Mouse (Mus musculus) cerebellum, adult 2 months (tissue): ENCODE measurements around the gene Rbm5. TPM values are rescaled to one million over a fixed set of nuclear protein-coding genes. Genes with fewer than 3 reads are reported as not detected.

ENCODE experiments used
- DNase-seq, 2 experiments: peaks; one replicate each; pipeline ENCODE4 v3.0.0; 2021
- H3K27ac ChIP-seq: fragments of 200-500 bp; 2 replicates; pipeline ENCODE4 v1.5.1; 2012; ENCODE audit warnings: low read length, control low read depth, inconsistent platforms; ENCODE audit not compliant: insufficient read depth
- H3K27me3 ChIP-seq: fragments of 200-500 bp; 2 replicates; pipeline ENCODE4 v1.6.1; 2012; ENCODE audit warnings: inconsistent platforms, mild to moderate bottlenecking, low read length, moderate library complexity; ENCODE audit not compliant: control insufficient read depth, insufficient read depth
- H3K4me1 ChIP-seq: fragments of 200-500 bp; 2 replicates; pipeline ENCODE4 v1.6.1; 2011; ENCODE audit warnings: low read length; ENCODE audit not compliant: control insufficient read depth, insufficient read depth
- H3K4me3 ChIP-seq: fragments of 200-500 bp; replicated peaks from 2 replicates; pipeline ENCODE3; 2011; ENCODE audit warnings: mild to moderate bottlenecking, low read depth, low read length, control low read depth; ENCODE audit not compliant: insufficient read depth
- CTCF ChIP-seq: fragments of 200-500 bp; IDR thresholded peaks from 2 replicates; pipeline ENCODE4 v1.5.1; 2011; ENCODE audit warnings: low read depth, mild to moderate bottlenecking, control low read depth, low read length, moderate library complexity, borderline replicate concordance; ENCODE audit not compliant: insufficient read depth
- POLR2A ChIP-seq: fragments of 200-500 bp; IDR thresholded peaks from 2 replicates; pipeline ENCODE4 v1.6.1; 2011; ENCODE audit warnings: low read length, control low read depth, borderline replicate concordance; ENCODE audit not compliant: insufficient read depth
- WGBS: fragments of 180-500 bp; shearing (Covaris S2); methylation state at CpG from one replicate; pipeline ENCODE4 v1.1.7; 2018; 5-methylcytosine and 5-hydroxymethylcytosine counted together
- polyA plus RNA-seq: library from polyadenylated mRNA; depleted of rRNA; stranded (reverse); fragments of >200 nt; gene quantifications from 2 replicates; pipeline ENCODE4 v1.2.3, GENCODE M21; 2012; rRNA removed

Rbm5 gene
- polyA plus RNA-seq: 126 and 129 TPM in 2 replicates

- TF ChIP-seq POLR2A (peak; percentile 77), CTCF (no peak)
- Histone ChIP-seq H3K4me3 (peak within 1 kb of the TSS; percentile 74), H3K4me1 (peaks cover 4% of the 10 kb centered on the region), H3K27me3 (no peaks in the 10 kb centered on the region), H3K27ac (peak within 1 kb of the TSS; percentile 84)
- WGBS: under 1% methylated on average over 60 of the region's 60 CpGs
- DNase-seq: peak; percentile 92 to 96
Observed at GRCm38 (mm10) chr9:107770374-107771290, at the start of gene Rbm5. Gene Rbm5, minus strand, starts transcription at chr9:107770996.

DNA sequence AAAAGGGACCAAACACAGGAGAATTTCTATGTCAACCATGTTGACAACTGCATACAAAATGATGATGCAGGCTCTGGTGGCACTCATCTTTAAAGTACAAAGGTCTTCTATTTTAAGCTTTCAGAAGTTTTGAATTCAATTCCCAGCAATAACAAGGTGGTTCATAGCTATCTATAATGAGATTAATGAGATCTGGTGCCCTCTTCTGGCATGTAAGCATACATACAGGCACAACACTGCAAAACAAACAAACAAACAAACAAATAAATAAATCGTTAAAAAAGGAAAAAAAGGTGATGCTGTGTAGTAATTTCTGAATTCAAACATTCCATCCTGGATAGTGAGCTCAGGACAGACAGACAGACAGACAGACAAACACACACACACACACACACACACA, 41.3 kb upstream of the Rbm5 start:
- Histone ChIP-seq H3K27me3 (no peaks in the 10 kb centered on the region), H3K4me1 (no peaks in the 10 kb centered on the region), H3K4me3 (no peak overlapping the region), H3K27ac (no peak overlapping the region)
- WGBS: 94% methylated on average over 1 of the region's 1 CpGs
- no peak for DNase-seq
- no peak for TF ChIP-seq CTCF
- TF ChIP-seq POLR2A: no peak

GRCm38 (mm10) chr9:107810985-107811384, 40.2 kb upstream of the Rbm5 start:
- no peaks in the 10 kb centered on the region for H3K4me1 ChIP-seq
- 97% methylated on average over 2 of the region's 2 CpGs for WGBS
- H3K4me3 ChIP-seq: no peak overlapping the region
- H3K27me3 ChIP-seq: no peaks in the 10 kb centered on the region
- H3K27ac ChIP-seq: no peak overlapping the region
- no peak for DNase-seq
- no peak for TF ChIP-seq CTCF
- TF ChIP-seq POLR2A: no peak

DNA sequence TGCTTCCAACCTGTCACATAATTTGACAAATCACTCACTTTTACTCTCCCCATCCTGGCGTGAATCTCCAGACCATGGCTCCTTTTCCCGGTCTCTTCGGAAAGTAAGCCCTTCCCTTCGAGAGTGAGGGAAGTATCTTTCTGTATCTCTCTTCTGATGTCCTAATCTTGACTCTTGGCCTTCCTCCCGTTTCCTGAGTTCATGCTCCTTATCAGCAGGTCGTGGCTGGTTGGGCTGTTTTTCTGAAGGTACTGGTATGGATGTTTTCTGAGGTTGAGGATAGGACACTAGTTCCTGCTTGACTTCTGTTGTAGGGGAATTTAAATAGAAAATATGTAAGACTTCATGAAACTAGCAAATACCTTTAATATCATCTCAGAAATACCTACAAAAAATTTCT, 20.9 kb upstream of the Rbm5 start:
- TF ChIP-seq CTCF (no peak), POLR2A (no peak)
- Histone ChIP-seq H3K27me3 (no peaks in the 10 kb centered on the region), H3K4me3 (no peak overlapping the region), H3K4me1 (no peaks in the 10 kb centered on the region), H3K27ac (no peak overlapping the region)
- DNase-seq: no peak
- WGBS: 91% methylated on average over 6 of the region's 6 CpGs

DNA sequence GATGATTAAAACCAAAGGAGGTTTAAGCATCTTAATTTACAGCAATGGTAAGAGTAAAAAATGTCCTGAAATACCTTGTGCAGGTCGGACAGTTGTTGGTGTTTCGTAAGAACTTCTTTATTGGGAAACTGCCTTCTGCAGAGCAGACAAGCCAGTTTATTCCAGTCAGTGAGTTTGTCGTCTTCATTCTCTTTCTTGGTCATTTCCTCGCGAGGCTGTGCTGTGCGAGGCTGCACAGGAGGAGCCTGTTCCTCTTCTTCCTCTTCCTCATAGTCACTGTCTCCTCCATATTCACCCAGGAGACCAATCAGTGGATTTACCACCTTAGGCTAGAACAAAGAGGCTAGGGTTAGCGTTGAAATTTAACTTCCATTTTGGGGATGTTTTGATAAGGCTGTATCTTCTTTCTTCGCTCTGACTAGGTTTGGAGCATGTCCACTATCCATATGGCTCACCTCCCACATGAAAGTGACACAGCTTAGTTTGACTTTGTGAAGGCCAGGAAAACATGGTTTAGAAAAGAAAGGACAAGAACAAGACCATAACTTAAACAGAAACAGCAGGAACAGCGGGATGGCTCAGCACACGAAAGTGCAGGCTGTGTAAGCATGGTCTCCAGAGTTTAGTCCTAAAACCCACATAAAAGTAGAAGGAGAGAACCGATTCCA, 11.9 kb upstream of the Rbm5 start:
- 92% methylated on average over 11 of the region's 11 CpGs for WGBS
- TF ChIP-seq POLR2A (no peak), CTCF (no peak)
- no peak overlapping the region for H3K4me3 ChIP-seq
- DNase-seq: no peak
- no peaks in the 10 kb centered on the region for H3K4me1 ChIP-seq
- H3K27me3 ChIP-seq: no peaks in the 10 kb centered on the region
- no peak overlapping the region for H3K27ac ChIP-seq

- no peak for TF ChIP-seq POLR2A
- no peak for TF ChIP-seq CTCF
- H3K4me1 ChIP-seq: no peaks in the 10 kb centered on the region
Observed at GRCm38 (mm10) chr9:107776809-107777208, 6.0 kb upstream of the Rbm5 start.

GRCm38 (mm10) chr9:107774411-107774810, 3.6 kb upstream of the Rbm5 start:
- 96% methylated on average over 3 of the region's 3 CpGs for WGBS

More at GRCm38 (mm10) chr9:107776809-107777208, 6.0 kb upstream of the Rbm5 start:
- no peak overlapping the region for H3K4me3 ChIP-seq
- H3K27ac ChIP-seq: no peak overlapping the region
- H3K27me3 ChIP-seq: no peaks in the 10 kb centered on the region
- no peak for DNase-seq

More at GRCm38 (mm10) chr9:107774411-107774810, 3.6 kb upstream of the Rbm5 start:
- Histone ChIP-seq H3K27ac (no peak overlapping the region), H3K4me1 (no peaks in the 10 kb centered on the region), H3K27me3 (no peaks in the 10 kb centered on the region), H3K4me3 (no peak overlapping the region)
- TF ChIP-seq POLR2A (no peak), CTCF (no peak)
- no peak for DNase-seq
